Mouse (Mus musculus) small intestine, adult 2 months (tissue): ENCODE measurements around the gene Car6.

ENCODE experiments used
- CTCF ChIP-seq: fragments of 200-500 bp; IDR thresholded peaks from 2 replicates; pipeline ENCODE4 v1.5.1; 2012; ENCODE audit warnings: low read depth, mild to moderate bottlenecking, control low read depth, inconsistent platforms, low read length, moderate library complexity, mixed read lengths; ENCODE audit not compliant: insufficient replicate concordance, insufficient read length; ENCODE audit errors: extremely low read depth
- POLR2A ChIP-seq: fragments of 200-500 bp; IDR thresholded peaks from 2 replicates; pipeline ENCODE4 v1.6.1; 2012; ENCODE audit warnings: low read depth, mild to moderate bottlenecking, control low read depth, inconsistent platforms, low read length, moderate library complexity

GRCm38 (mm10) chr4:150164875-150165274 lies 36.3 kb downstream of the Car6 start:
- TF ChIP-seq CTCF (no peak), POLR2A (no peak)
